In genomic region chr6:134387396-134387795, GRCm38 (mm10) we compare ENCODE assay signal across 17 mouse cellular contexts. TPM values are rescaled to one million over a fixed set of nuclear protein-coding genes. Genes with fewer than 3 reads are reported as not detected.
"Had no signal": no experiment of that assay in that cellular context is flagged by ENCODE, and none has a peak within 500 bp of the region (broad histone marks: within the 10 kb centered on the region; RNA-seq: fewer than 3 reads in every experiment).

No protein-coding gene starts in this region.

- H3K9ac ChIP-seq: limb, embryonic 12.5 days; liver, embryonic 13.5 days; liver, postnatal 0 days; lung, embryonic 15.5 days had no signal

- H3K36me3 ChIP-seq: limb, embryonic 12.5 days; liver, embryonic 13.5 days; lung, embryonic 15.5 days; midbrain, embryonic 10.5 days had no signal

- ATAC-seq: liver, postnatal 0 days; midbrain, embryonic 16.5 days had no signal

- DNase-seq: kidney, postnatal 36 days; layer of hippocampus, adult 9-11 months; liver; liver, embryonic 13.5 days; liver, postnatal 0 days; lung, postnatal 14 days; right cerebral cortex, adult 18-20 months; right cerebral cortex, postnatal 25 days; thymus, postnatal 4 days had no signal

- H3K27me3 ChIP-seq: limb, embryonic 12.5 days; liver, embryonic 13.5 days; lung, embryonic 15.5 days had no signal

- H3K4me1 ChIP-seq: limb, embryonic 12.5 days; liver, embryonic 13.5 days; midbrain, embryonic 10.5 days had no signal

- H3K27ac ChIP-seq: kidney, postnatal 0 days; limb, embryonic 12.5 days; liver, embryonic 13.5 days; lung, embryonic 15.5 days; macrophage; midbrain, embryonic 10.5 days had no signal

- H3K4me3 ChIP-seq: limb, embryonic 12.5 days; liver, embryonic 13.5 days; lung, embryonic 15.5 days; midbrain, embryonic 10.5 days had no signal

- H3K9me3 ChIP-seq: limb, embryonic 12.5 days; liver, embryonic 13.5 days; lung, embryonic 15.5 days; midbrain, embryonic 10.5 days had no signal

- H3K4me2 ChIP-seq: limb, embryonic 12.5 days; liver, embryonic 13.5 days; lung, embryonic 15.5 days had no signal

RNA-seq across cellular contexts. Expression of gene Bcl2l14, which starts 8.7 kb away (rescaled TPM):
- total RNA-seq: layer of hippocampus, adult 18-20 months; left cerebral cortex, postnatal 36 days had no signal
- polyA plus RNA-seq: midbrain, embryonic 16.5 days had no signal
